Mouse (Mus musculus) kidney, postnatal 0 days (tissue): ENCODE data around the gene Asap2. TPM values are rescaled to one million over a fixed set of nuclear protein-coding genes. Genes with fewer than 3 reads are reported as not detected.

Experiments
- ATAC-seq: fragments of 200-750 bp; cut with Nextera tagmentation; replicated peaks from 2 replicates; pipeline ENCODE4 v1.8.0; 2017; ENCODE audit warnings: low read depth, moderate number of reproducible peaks, moderate TSS enrichment, moderate library complexity; ENCODE audit not compliant: low FRiP score
- DNase-seq: peaks from one replicate; pipeline ENCODE4 v3.0.0-alpha.2; 2016; ENCODE audit warnings: low spot score
- H3K27ac ChIP-seq: fragments of 300-500 bp; sonication (generic); 2 replicates; pipeline ENCODE4 v1.5.1; 2014; ENCODE audit warnings: mild to moderate bottlenecking
- H3K27me3 ChIP-seq: fragments of 300-500 bp; sonication (generic); 2 replicates; pipeline ENCODE4 v1.6.1; 2014; ENCODE audit warnings: low read length, mixed read lengths; ENCODE audit not compliant: insufficient read depth
- H3K36me3 ChIP-seq: fragments of 300-500 bp; sonication (generic); 2 replicates; pipeline ENCODE4 v1.6.1; 2014; ENCODE audit warnings: low read length, mixed read lengths; ENCODE audit not compliant: insufficient read depth
- H3K4me1 ChIP-seq: fragments of 300-500 bp; sonication (generic); replicated peaks from 2 replicates; pipeline ENCODE4 v1.6.1; 2014; ENCODE audit warnings: antibody characterized with exemption, low read length, mixed read lengths; ENCODE audit not compliant: insufficient read depth
- H3K4me2 ChIP-seq: fragments of 300-500 bp; sonication (generic); 2 replicates; pipeline ENCODE4 v1.6.1; 2014; ENCODE audit warnings: mild to moderate bottlenecking, low read length, moderate library complexity, mixed read lengths
- H3K4me3 ChIP-seq: fragments of 300-500 bp; sonication (generic); replicated peaks from 2 replicates; pipeline ENCODE4 v1.5.1; 2014; ENCODE audit warnings: low read depth, low read length
- H3K9ac ChIP-seq: fragments of 300-500 bp; sonication (generic); 2 replicates; pipeline ENCODE4 v1.6.1; 2014; ENCODE audit warnings: low read depth, low read length
- H3K9me3 ChIP-seq: fragments of 300-500 bp; sonication (generic); replicated peaks from 2 replicates; pipeline ENCODE4 v1.6.1; 2016; ENCODE audit warnings: low read length, inconsistent platforms, mixed read lengths
- CTCF ChIP-seq: IDR thresholded peaks from 2 replicates; pipeline ENCODE4 v1.5.1; 2016; ENCODE audit warnings: antibody characterized with exemption, low read depth, mild to moderate bottlenecking, moderate library complexity
- WGBS: fragments of 180-500 bp; shearing (Covaris S2); extraction: QIAGEN DNeasy Blood & Tissue Kit; methylation state at CpG from one replicate; pipeline ENCODE4 v1.1.7; 2014; 5-methylcytosine and 5-hydroxymethylcytosine counted together
- polyA plus RNA-seq: library from polyadenylated mRNA; unstranded; fragments of >200 nt; fragmentation: Nextera tagmentation; extraction: Ambion mirVana; gene quantifications from 2 replicates; pipeline ENCODE4 v1.2.1, GENCODE M21; 2015

Gene Asap2
- polyA plus RNA-seq, 1 experiment from 2014 or later: 8.0 TPM

DNA sequence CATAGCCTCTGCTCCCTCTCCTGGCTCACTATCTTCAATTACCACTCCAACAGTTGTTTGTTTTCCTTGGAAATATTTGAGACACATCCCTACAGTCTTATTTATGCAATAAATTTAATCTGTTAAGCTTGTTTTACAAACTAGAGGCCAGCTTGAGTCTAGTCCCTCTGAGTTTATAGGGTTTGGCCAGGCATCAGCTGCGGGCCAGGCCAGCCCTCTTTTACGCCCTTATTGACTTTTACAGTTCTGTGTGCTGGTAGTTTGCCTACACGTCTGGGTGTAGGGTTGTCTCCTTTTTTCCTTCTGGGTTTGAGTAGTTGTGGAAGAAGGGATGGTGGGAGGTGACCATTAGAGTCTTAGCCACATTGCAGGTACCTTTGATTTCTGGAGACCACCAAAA, 173.4 kb downstream of the Asap2 start:
- H3K9me3 ChIP-seq: no peaks in the 10 kb centered on the region
- H3K27ac ChIP-seq: peak overlapping the region; percentile 80
- H3K27me3 ChIP-seq: no peaks in the 10 kb centered on the region
- peak; percentile 87 for DNase-seq
- H3K36me3 ChIP-seq: 0 out of 2 replicates have a peak, but pooled peaks cover 2% of the 10 kb centered on the region
- no peak for TF ChIP-seq CTCF
- ATAC-seq: 0 out of 2 replicates have a peak, but pooled peaks have one; percentile 19
- H3K4me3 ChIP-seq: no peak overlapping the region
- WGBS: 29% methylated on average over 3 of the region's 3 CpGs
- no peak overlapping the region for H3K9ac ChIP-seq
- H3K4me2 ChIP-seq: no peak overlapping the region; the same call in 1 of the 2 replicates
- peaks cover 46% of the 10 kb centered on the region for H3K4me1 ChIP-seq

GRCm38 (mm10) chr12:21164251-21164650, 174.0 kb downstream of the Asap2 start:
- peak overlapping the region; percentile 80 for H3K27ac ChIP-seq
- 35% methylated on average over 8 of the region's 8 CpGs for WGBS
- peaks cover 43% of the 10 kb centered on the region for H3K4me1 ChIP-seq
- no peak overlapping the region for H3K9ac ChIP-seq
- H3K9me3 ChIP-seq: no peaks in the 10 kb centered on the region
- H3K4me3 ChIP-seq: no peak overlapping the region
- H3K27me3 ChIP-seq: no peaks in the 10 kb centered on the region
- no peak overlapping the region for H3K4me2 ChIP-seq
- DNase-seq (peak; percentile 75), ATAC-seq (no peak)
- TF ChIP-seq CTCF: no peak
- 0 out of 2 replicates have a peak, but pooled peaks cover 7% of the 10 kb centered on the region for H3K36me3 ChIP-seq

DNA sequence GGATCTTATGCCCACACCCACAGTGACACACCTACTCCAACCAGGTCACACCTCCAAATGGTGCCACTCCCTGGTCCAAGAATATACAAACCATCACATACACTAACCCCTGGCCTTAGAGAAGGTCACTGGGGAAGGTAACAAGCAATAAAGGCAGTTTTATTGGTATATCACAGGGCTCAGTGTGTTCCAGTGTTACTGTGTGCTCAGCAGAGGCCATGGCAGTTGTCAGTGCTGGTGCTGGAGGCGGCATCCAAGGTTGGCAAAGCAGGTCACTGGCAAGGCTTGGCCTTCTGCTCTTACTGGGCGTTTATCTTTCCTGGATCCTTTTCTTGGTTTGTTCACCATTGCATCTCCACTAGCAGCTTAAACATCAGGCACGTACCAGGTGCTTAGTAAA, 174.9 kb downstream of the Asap2 start:
- peaks cover 34% of the 10 kb centered on the region for H3K4me1 ChIP-seq
- no peak overlapping the region for H3K9ac ChIP-seq
- H3K4me2 ChIP-seq: no peak overlapping the region

DNA sequence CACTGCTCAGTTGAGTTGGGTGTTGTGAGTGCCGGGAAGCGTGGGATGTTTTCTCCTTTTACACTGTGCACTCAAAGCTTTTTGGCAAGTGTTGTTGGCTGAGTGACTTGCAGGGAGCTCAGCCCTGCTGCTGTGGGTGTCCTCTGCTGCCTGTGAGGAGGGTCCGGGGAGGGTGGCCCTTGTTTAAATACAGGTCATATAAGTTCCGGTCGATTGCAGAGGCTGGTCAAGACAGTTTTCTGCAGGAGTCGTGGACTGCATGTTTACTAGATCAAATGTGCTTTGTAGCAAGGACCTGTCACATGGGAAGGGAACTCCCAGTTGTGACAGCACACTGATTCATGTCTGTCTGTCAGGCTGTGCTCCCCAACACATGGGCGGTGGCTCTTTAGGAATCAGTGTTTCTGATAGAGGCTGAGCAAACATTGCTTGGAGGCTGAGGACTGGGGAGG, 175.7 kb downstream of the Asap2 start:
- Histone ChIP-seq H3K4me1 (peaks cover 31% of the 10 kb centered on the region), H3K36me3 (0 out of 2 replicates have a peak, but pooled peaks cover 13% of the 10 kb centered on the region), H3K27me3 (no peaks in the 10 kb centered on the region), H3K27ac (0 out of 2 replicates have a peak overlapping the region, but pooled peaks have one; percentile 26), H3K4me2 (no peak overlapping the region), H3K4me3 (no peak overlapping the region), H3K9ac (no peak overlapping the region), H3K9me3 (no peaks in the 10 kb centered on the region)
- ATAC-seq (no peak), DNase-seq (peak; percentile 62)
- 21% methylated on average over 7 of the region's 7 CpGs for WGBS
- no peak for TF ChIP-seq CTCF

More for the DNA sequence above, 174.9 kb downstream of the Asap2 start:
- DNase-seq (no peak), ATAC-seq (no peak)
- Histone ChIP-seq H3K36me3 (0 out of 2 replicates have a peak, but pooled peaks cover 13% of the 10 kb centered on the region), H3K27me3 (no peaks in the 10 kb centered on the region), H3K9me3 (no peaks in the 10 kb centered on the region), H3K4me3 (no peak overlapping the region), H3K27ac (no peak overlapping the region)
- 71% methylated on average over 3 of the region's 3 CpGs for WGBS
- no peak for TF ChIP-seq CTCF

DNA sequence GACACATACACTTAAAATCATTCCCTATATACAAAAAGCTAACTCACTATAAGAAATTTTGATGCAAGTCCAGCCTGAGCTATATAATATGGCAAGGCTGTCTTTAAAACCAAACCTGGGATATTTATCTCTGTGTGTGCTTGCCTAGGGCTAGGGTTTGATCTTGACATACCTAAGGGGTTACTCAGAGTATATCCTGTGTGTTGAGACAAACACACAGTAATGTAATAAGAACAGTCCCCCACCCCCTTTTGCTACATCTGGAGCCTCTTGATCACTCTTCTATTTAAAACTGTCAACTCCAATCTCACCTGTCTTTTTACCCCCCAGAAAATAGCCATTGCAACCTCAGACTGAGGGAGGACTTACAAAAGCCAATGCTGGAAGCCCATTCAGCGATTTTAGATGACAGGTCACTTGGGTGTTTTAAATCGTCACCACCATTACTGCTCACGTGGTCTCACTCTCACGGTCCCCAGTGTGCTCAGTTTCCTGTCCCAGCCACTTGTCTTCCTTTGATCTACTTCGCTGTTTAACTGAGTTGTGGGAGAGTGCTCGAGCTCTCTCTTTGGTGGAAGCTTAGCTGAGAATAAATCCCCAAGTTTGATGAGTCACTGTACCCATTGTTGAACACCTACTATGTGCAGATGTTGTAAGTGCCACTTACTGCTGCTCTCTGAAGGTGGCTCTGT, 176.8 kb downstream of the Asap2 start:
- Histone ChIP-seq H3K27ac (no peak overlapping the region), H3K4me2 (no peak overlapping the region), H3K4me3 (no peak overlapping the region), H3K27me3 (no peaks in the 10 kb centered on the region), H3K9ac (no peak overlapping the region), H3K36me3 (0 out of 2 replicates have a peak, but pooled peaks cover 13% of the 10 kb centered on the region), H3K9me3 (no peaks in the 10 kb centered on the region), H3K4me1 (peaks cover 31% of the 10 kb centered on the region)
- DNase-seq: no peak
- ATAC-seq: no peak
- no peak for TF ChIP-seq CTCF
- WGBS: 24% methylated on average over 6 of the region's 6 CpGs

DNA sequence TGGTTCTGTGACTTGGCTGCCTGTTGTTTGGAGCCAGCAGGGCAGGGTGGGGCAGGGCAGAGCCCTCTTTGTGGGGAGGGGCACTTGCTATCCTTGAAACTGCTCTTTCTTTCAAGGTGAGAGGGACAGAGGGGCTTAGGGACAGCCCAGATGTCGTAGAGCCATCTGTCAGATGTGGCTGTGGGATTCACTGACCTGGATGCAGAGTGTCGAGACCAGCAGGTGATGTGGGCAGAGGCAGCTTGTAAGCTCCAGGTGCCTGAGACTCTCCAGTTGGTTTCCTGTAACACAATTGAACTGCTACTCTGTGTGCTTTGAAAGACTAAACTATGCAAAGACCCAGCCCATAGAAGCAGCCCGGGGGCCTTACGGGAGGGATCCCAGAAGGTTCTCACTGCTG, 177.5 kb downstream of the Asap2 start:
- DNase-seq (no peak), ATAC-seq (no peak)
- Histone ChIP-seq H3K36me3 (0 out of 2 replicates have a peak, but pooled peaks cover 13% of the 10 kb centered on the region), H3K4me3 (no peak overlapping the region), H3K4me2 (no peak overlapping the region), H3K9ac (no peak overlapping the region), H3K27ac (no peak overlapping the region), H3K9me3 (no peaks in the 10 kb centered on the region), H3K4me1 (peaks cover 31% of the 10 kb centered on the region), H3K27me3 (no peaks in the 10 kb centered on the region)
- WGBS: 70% methylated on average over 4 of the region's 4 CpGs
- no peak for TF ChIP-seq CTCF
